Mouse (Mus musculus): ENCODE data around the gene Cav1. TPM values are rescaled to one million over a fixed set of nuclear protein-coding genes. Genes with fewer than 3 reads are reported as not detected.

Gene Cav1
- total and polyA plus RNA-seq, 3 experiments: 207 to 483 (median 212) TPM

DNA sequence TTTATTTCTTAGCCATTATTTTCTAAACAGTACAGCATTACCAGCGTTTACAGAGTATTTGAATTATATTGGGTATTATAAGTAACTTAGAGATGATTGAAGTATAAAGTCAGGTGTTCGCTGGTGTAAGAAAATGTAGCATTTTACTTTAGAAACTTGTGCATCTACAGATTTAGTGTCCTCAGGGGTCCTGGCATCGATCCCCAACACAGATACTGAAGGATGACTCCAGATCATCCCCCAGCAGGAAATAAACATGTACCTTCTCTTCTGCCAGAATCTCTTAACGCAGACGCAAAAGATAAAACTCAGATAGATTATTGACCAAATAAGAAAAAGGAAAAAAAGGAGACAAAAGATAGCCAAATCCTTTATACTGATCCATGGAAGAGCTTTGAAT is 68.2 kb downstream of the Cav1 start:
- intact Hi-C loops (cut with DNase I): no loop called here
- H3K9ac ChIP-seq (ENCODE audit: low read depth, low read length): no peak overlapping the region
- no peak for TF ChIP-seq POLR2A (IDR thresholded peaks at IDR 0.05; ENCODE audit: insufficient read depth, low read depth, low read length)
- TF ChIP-seq CTCF (IDR thresholded peaks at IDR 0.05): no peak
- no peak for TF ChIP-seq EP300 (IDR thresholded peaks at IDR 0.05; ENCODE audit: insufficient read depth, low read depth, low read length)

DNA sequence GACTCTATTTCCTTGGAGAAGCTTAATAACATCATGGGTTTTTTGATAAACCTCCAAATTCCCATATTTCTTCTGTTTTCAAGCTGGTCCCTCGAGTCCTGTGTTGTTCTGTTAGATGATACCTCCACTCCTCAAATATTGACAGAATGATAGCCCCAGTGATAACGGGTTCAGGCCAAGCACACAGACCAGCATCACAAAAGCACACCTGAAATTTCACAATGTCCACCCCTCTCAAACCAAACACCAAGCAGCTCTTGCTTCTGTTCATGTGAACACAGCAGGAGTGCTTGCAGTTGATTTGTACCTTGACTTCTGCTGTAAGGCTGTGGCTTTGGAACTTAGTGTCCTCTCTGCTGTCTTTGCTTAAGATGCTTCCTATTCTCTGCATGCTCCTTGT is 71.2 kb downstream of the Cav1 start:
- H3K79me2 ChIP-seq (replicated peaks; ENCODE audit: control insufficient read depth, insufficient read depth, low read length): no peaks in the 10 kb centered on the region
- intact Hi-C loops (cut with DNase I): loop anchor here (5.0 kb wide), 1 partner anchor 210 kb away; no protein-coding TSS in a partner anchor
- H3K9ac ChIP-seq (ENCODE audit: low read depth, low read length): no peak overlapping the region
- H3K27me3 ChIP-seq (ENCODE audit: control insufficient read depth, insufficient read depth, low read length): no peaks in the 10 kb centered on the region
- TF ChIP-seq EP300 (IDR thresholded peaks at IDR 0.05; ENCODE audit: insufficient read depth, low read depth, low read length): no peak
- TF ChIP-seq POLR2A (IDR thresholded peaks at IDR 0.05; ENCODE audit: insufficient read depth, low read depth, low read length): no peak
- no peak for TF ChIP-seq CTCF (IDR thresholded peaks at IDR 0.05)
- WGBS: 75% methylated on average over 2 of the region's 2 CpGs
- DNase-seq: no peak
- H3K4me3 ChIP-seq: no peak overlapping the region
- H3K27ac ChIP-seq: no peak overlapping the region
- no peaks in the 10 kb centered on the region for H3K36me3 ChIP-seq (ENCODE audit: control insufficient read depth, insufficient read depth, low read length)
- H3K4me1 ChIP-seq (ENCODE audit: control insufficient read depth, insufficient read depth, low read length): no peaks in the 10 kb centered on the region

More for the DNA sequence above, 68.2 kb downstream of the Cav1 start:
- Histone ChIP-seq H3K36me3 (ENCODE audit: control insufficient read depth, insufficient read depth, low read length) (no peaks in the 10 kb centered on the region), H3K27ac (no peak overlapping the region), H3K79me2 (replicated peaks; ENCODE audit: control insufficient read depth, insufficient read depth, low read length) (no peaks in the 10 kb centered on the region), H3K4me1 (ENCODE audit: control insufficient read depth, insufficient read depth, low read length) (no peaks in the 10 kb centered on the region), H3K27me3 (ENCODE audit: control insufficient read depth, insufficient read depth, low read length) (no peaks in the 10 kb centered on the region), H3K4me3 (no peak overlapping the region)
- DNase-seq: no peak
- 85% methylated on average over 5 of the region's 5 CpGs for WGBS

DNA sequence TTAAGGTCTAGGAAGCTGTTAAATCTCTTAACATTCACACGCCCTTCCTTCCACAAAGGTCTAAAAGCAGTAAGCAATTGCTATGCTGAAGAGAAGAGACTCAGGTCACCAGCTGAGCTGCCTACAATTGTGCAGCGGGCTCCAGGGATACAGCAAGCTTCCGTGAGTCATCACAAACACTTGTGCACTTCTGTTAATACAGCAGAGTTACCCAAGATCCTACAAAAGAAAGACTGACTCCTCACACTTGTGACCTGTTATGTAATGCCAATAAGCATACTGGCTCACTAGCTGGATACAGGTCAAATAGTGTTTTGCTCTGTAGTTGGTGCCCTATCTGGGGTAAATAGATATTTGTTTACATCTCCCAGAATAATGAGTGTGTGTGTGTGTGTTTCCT is 74.0 kb downstream of the Cav1 start:
- H3K4me1 ChIP-seq (ENCODE audit: control insufficient read depth, insufficient read depth, low read length): no peaks in the 10 kb centered on the region
- H3K27me3 ChIP-seq (ENCODE audit: control insufficient read depth, insufficient read depth, low read length): no peaks in the 10 kb centered on the region
- H3K4me3 ChIP-seq: no peak overlapping the region
- no peaks in the 10 kb centered on the region for H3K36me3 ChIP-seq (ENCODE audit: control insufficient read depth, insufficient read depth, low read length)
- no peak overlapping the region for H3K27ac ChIP-seq
- no peak overlapping the region for H3K9ac ChIP-seq (ENCODE audit: low read depth, low read length)
- TF ChIP-seq EP300 (IDR thresholded peaks at IDR 0.05; ENCODE audit: insufficient read depth, low read depth, low read length) (no peak), CTCF (IDR thresholded peaks at IDR 0.05) (no peak), POLR2A (IDR thresholded peaks at IDR 0.05; ENCODE audit: insufficient read depth, low read depth, low read length) (no peak)
- whole genome bisulfite sequencing: 71% methylated on average over 3 of the region's 3 CpGs
- intact Hi-C loops (cut with DNase I): no loop called here
- H3K79me2 ChIP-seq (replicated peaks; ENCODE audit: control insufficient read depth, insufficient read depth, low read length): no peaks in the 10 kb centered on the region
- no peak for DNase-seq

DNA sequence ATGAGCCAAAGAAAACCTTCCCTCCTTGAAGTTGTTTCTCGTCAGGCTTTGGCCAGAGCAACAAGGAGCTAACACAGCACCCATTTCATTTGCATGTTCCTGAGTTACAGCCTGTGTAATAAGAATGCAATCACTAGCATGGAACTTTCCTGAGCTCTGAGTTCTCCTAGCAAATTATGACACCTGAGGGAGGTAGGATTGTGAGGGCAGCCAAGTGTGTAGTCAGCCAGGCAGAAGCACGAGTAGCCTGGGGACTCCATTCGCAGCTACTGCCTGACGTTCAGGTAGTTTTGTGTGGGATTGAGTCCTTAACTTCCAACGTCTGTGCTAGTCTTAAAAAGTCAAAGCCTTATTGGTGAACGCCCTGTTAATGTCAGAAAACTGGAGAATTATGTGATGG is 75.6 kb downstream of the Cav1 start:
- DNase-seq: no peak
- intact Hi-C loops (cut with DNase I): no loop called here
- H3K36me3 ChIP-seq (ENCODE audit: control insufficient read depth, insufficient read depth, low read length): no peaks in the 10 kb centered on the region
- 77% methylated on average over 6 of the region's 6 CpGs for WGBS
- H3K27me3 ChIP-seq (ENCODE audit: control insufficient read depth, insufficient read depth, low read length): no peaks in the 10 kb centered on the region
- H3K9ac ChIP-seq (ENCODE audit: low read depth, low read length): no peak overlapping the region
- TF ChIP-seq POLR2A (IDR thresholded peaks at IDR 0.05; ENCODE audit: insufficient read depth, low read depth, low read length) (no peak), CTCF (IDR thresholded peaks at IDR 0.05) (no peak), EP300 (IDR thresholded peaks at IDR 0.05; ENCODE audit: insufficient read depth, low read depth, low read length) (no peak)
- H3K4me3 ChIP-seq: no peak overlapping the region
- H3K79me2 ChIP-seq (replicated peaks; ENCODE audit: control insufficient read depth, insufficient read depth, low read length): no peaks in the 10 kb centered on the region
- no peaks in the 10 kb centered on the region for H3K4me1 ChIP-seq (ENCODE audit: control insufficient read depth, insufficient read depth, low read length)
- no peak overlapping the region for H3K27ac ChIP-seq

DNA sequence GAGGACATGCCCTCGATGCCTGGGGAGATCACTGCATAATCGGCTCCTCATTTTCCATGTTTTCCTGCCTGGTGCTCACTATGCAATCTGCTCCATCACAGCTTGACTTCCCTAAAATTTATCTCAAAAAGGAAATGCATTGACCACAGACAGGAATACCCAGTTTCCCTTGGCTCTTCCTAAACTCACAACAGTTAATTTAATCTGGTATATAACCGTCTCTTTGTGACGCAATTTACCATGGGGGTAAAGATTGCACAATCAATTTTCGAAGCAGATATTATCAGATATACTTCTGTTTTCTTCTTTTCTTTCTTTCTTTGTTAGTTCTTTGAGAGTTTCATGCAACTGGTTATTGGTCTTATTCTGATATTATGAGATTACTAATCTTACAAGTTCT is 79.4 kb downstream of the Cav1 start:
- no peaks in the 10 kb centered on the region for H3K27me3 ChIP-seq (ENCODE audit: control insufficient read depth, insufficient read depth, low read length)
- TF ChIP-seq CTCF (IDR thresholded peaks at IDR 0.05): no peak
- no peak for TF ChIP-seq POLR2A (IDR thresholded peaks at IDR 0.05; ENCODE audit: insufficient read depth, low read depth, low read length)
- TF ChIP-seq EP300 (IDR thresholded peaks at IDR 0.05; ENCODE audit: insufficient read depth, low read depth, low read length): no peak
- intact Hi-C loops (cut with DNase I): no loop called here
- no peak overlapping the region for H3K27ac ChIP-seq
- 33% methylated on average over 5 of the region's 5 CpGs for WGBS
- no peak overlapping the region for H3K9ac ChIP-seq (ENCODE audit: low read depth, low read length)
- no peaks in the 10 kb centered on the region for H3K4me1 ChIP-seq (ENCODE audit: control insufficient read depth, insufficient read depth, low read length)
- no peak overlapping the region for H3K4me3 ChIP-seq
- H3K36me3 ChIP-seq (ENCODE audit: control insufficient read depth, insufficient read depth, low read length): no peaks in the 10 kb centered on the region
- no peaks in the 10 kb centered on the region for H3K79me2 ChIP-seq (replicated peaks; ENCODE audit: control insufficient read depth, insufficient read depth, low read length)
- no peak for DNase-seq

DNA sequence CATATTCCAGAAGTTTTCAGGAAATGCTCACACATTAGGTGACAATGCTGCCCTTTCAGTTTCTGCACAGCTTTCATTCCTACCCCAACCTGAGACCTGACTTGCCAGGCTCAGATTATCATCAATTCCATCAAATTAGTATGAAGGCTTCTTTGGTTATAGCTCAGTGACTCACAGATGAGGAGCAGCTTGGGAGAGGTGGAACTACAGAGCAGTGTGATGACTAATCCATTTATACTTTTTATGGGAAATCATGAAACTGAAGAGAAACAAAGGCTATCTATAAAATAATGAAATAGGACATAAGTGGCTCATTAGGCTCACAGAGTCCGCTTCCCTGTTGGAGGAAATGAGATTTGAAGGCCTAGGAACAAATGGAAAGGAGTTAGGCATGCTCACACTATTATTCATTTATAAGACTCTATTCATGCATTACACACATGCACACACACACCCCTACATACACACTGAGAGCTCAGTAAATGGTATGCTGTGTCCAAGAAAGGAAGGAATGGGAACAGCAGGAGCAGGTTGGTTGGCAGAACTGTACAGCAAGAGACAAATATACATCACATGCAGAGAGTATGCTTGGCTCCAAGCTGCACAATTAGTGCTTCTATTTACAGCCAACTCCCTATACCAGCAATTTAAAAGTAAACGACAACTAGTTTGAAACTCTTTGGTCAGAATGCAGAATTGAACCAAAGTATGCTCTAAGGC is 82.0 kb downstream of the Cav1 start:
- no peak for DNase-seq
- no peaks in the 10 kb centered on the region for H3K36me3 ChIP-seq (ENCODE audit: control insufficient read depth, insufficient read depth, low read length)
- H3K27me3 ChIP-seq (ENCODE audit: control insufficient read depth, insufficient read depth, low read length): no peaks in the 10 kb centered on the region
- no peaks in the 10 kb centered on the region for H3K79me2 ChIP-seq (replicated peaks; ENCODE audit: control insufficient read depth, insufficient read depth, low read length)
- H3K9ac ChIP-seq (ENCODE audit: low read depth, low read length): no peak overlapping the region
- no peak overlapping the region for H3K4me3 ChIP-seq
- H3K27ac ChIP-seq: no peak overlapping the region
- H3K4me1 ChIP-seq (ENCODE audit: control insufficient read depth, insufficient read depth, low read length): no peaks in the 10 kb centered on the region
- no peak for TF ChIP-seq POLR2A (IDR thresholded peaks at IDR 0.05; ENCODE audit: insufficient read depth, low read depth, low read length)
- TF ChIP-seq CTCF (IDR thresholded peaks at IDR 0.05): no peak
- 86% methylated on average over 2 of the region's 2 CpGs for WGBS
- intact Hi-C loops (cut with DNase I): no loop called here

Other genes starting within 250 kb of the Cav1 start
- gene Tes, start 241.2 kb upstream of the Cav1 start, total RNA-seq (2021): 1 to 10 TPM; 2.3 to 4.0 TPM
- 3.3 and 3.9 TPM in 2 replicates for gene Tes, start 241.2 kb upstream of the Cav1 start, polyA plus RNA-seq (2012; rRNA removed)
- 10 to 100 TPM; 40.7 to 44.8 TPM for gene Cav2, start 25.1 kb upstream of the Cav1 start, total RNA-seq (2021)
- 54.2 and 69.5 TPM in 2 replicates for gene Cav2, start 25.1 kb upstream of the Cav1 start, polyA plus RNA-seq (2012; rRNA removed)
- gene Met, start 157.5 kb downstream of the Cav1 start, total RNA-seq (2021): 1 to 10 TPM; 1.3 to 1.4 TPM
- gene Met, start 157.5 kb downstream of the Cav1 start, polyA plus RNA-seq (2012; rRNA removed): 0.76 and 1.3 TPM in 2 replicates

All from heart, adult 2 months (tissue).